Mouse (Mus musculus) stomach, postnatal 0 days (tissue): ENCODE data around the gene Nsmce4a. TPM values are rescaled to one million over a fixed set of nuclear protein-coding genes. Genes with fewer than 3 reads are reported as not detected.

Source experiments
- ATAC-seq: fragments of 200-750 bp; cut with Nextera tagmentation; 2 replicates; pipeline ENCODE4 v1.8.0; 2017; ENCODE audit not compliant: low FRiP score, low TSS enrichment
- DNase-seq: peaks from one replicate; pipeline ENCODE4 v3.0.0-alpha.2; 2016; ENCODE audit warnings: low spot score
- H3K27ac ChIP-seq: fragments of 300-500 bp; sonication (generic); replicated peaks from 2 replicates; pipeline ENCODE4 v1.5.1; 2014; ENCODE audit warnings: mild to moderate bottlenecking, control low read depth
- H3K27me3 ChIP-seq: fragments of 300-500 bp; sonication (generic); 2 replicates; pipeline ENCODE4 v1.6.1; 2014; ENCODE audit warnings: low read length; ENCODE audit not compliant: control insufficient read depth, insufficient read depth
- H3K36me3 ChIP-seq: fragments of 300-500 bp; sonication (generic); 2 replicates; pipeline ENCODE4 v1.6.1; 2014; ENCODE audit warnings: low read length, mixed read lengths; ENCODE audit not compliant: control insufficient read depth, insufficient read depth
- H3K4me1 ChIP-seq: fragments of 300-500 bp; sonication (generic); replicated peaks from 2 replicates; pipeline ENCODE4 v1.6.1; 2014; ENCODE audit warnings: antibody characterized with exemption; ENCODE audit not compliant: control insufficient read depth, insufficient read depth
- H3K4me2 ChIP-seq: fragments of 300-500 bp; sonication (generic); replicated peaks from 2 replicates; pipeline ENCODE4 v1.6.1; 2014; ENCODE audit warnings: low read depth, mild to moderate bottlenecking, control low read depth, moderate library complexity
- H3K4me3 ChIP-seq: fragments of 300-500 bp; sonication (generic); 2 replicates; pipeline ENCODE4 v1.5.1; 2014; ENCODE audit warnings: low read depth, low read length, control low read depth
- H3K9ac ChIP-seq: fragments of 300-500 bp; sonication (generic); 2 replicates; pipeline ENCODE4 v1.6.1; 2014; ENCODE audit warnings: mild to moderate bottlenecking, low read length, control low read depth, mixed read lengths
- H3K9me3 ChIP-seq: fragments of 300-500 bp; sonication (generic); 2 replicates; pipeline ENCODE4 v1.6.1; 2016; ENCODE audit warnings: low read length; ENCODE audit not compliant: control insufficient read depth
- CTCF ChIP-seq: IDR thresholded peaks from 2 replicates; pipeline ENCODE4 v1.5.1; 2016; ENCODE audit warnings: antibody characterized with exemption, low read depth, mild to moderate bottlenecking, moderate library complexity
- EP300 ChIP-seq: optimal IDR thresholded peaks from 2 replicates; pipeline ENCODE3; 2016; ENCODE audit warnings: antibody characterized with exemption
- WGBS: fragments of 180-500 bp; shearing (Covaris S2); extraction: QIAGEN DNeasy Blood & Tissue Kit; methylation state at CpG from one replicate; pipeline ENCODE4 v1.1.7; 2014; 5-methylcytosine and 5-hydroxymethylcytosine counted together
- polyA plus RNA-seq: library from polyadenylated mRNA; unstranded; fragments of >200 nt; fragmentation: Nextera tagmentation; extraction: Ambion mirVana; gene quantifications from 2 replicates; pipeline ENCODE4 v1.2.1, GENCODE M21; 2015

Gene Nsmce4a
- polyA plus RNA-seq, 1 experiment from 2014 or later, result 89.7 TPM

DNA sequence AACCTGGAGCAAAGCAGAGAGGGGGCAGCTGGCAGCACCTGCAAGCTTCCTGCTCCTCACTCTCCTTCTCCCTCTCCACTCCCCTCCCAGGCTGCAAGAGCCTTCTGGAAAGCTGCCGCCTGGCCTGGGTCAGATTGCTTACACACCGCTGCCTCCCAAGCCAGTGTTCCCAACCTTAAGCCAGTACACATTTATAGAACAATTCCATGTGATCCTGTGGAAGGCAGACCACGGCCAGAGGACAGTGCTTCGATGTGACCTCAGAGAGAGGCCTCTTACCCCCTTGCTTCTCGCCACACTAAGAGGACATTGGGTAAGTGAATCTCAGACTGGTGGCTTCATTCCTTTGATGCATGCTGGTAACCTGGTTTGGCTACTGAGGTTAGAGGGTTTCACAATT, 20.1 kb downstream of the Nsmce4a start:
- 55% methylated on average over 5 of the region's 5 CpGs for WGBS
- ATAC-seq (no peak), DNase-seq (no peak)

DNA sequence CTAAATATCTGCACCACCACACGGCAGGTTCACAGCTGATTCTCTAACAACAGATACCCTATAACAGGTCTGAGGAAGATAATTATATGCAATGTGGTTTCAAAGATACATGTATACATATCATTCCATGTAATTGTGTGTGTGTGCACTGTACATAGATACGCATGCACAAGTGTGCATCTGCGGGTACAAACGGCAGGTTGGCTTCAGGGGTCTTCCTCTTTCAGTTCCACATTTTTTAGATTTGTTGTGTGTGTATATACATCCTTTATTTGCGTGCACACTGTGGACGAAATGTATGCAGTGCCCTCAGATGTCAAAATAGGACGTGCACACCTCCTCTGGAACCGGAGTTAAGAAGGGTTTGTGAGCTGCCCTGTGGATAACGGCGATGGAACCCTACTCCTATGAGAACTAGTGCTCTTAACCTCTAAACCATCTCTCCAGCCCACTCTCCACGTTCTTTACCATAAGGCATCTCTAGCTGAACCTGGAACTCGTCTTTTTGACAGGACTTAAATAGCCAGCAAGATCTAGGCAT, 25.2 kb downstream of the Nsmce4a start:
- 77% methylated on average over 12 of the region's 12 CpGs for WGBS

More for the DNA sequence above, 20.1 kb downstream of the Nsmce4a start:
- Histone ChIP-seq H3K4me3 (no peak overlapping the region), H3K4me1 (no peaks in the 10 kb centered on the region), H3K9ac (no peak overlapping the region), H3K36me3 (no peaks in the 10 kb centered on the region), H3K27me3 (no peaks in the 10 kb centered on the region), H3K4me2 (no peak overlapping the region), H3K27ac (peak overlapping the region; percentile 40; the same call in 1 of the 2 replicates), H3K9me3 (0 out of 2 replicates have a peak, but pooled peaks cover 2% of the 10 kb centered on the region)
- TF ChIP-seq EP300, result no peak
- TF ChIP-seq CTCF, result no peak

DNA sequence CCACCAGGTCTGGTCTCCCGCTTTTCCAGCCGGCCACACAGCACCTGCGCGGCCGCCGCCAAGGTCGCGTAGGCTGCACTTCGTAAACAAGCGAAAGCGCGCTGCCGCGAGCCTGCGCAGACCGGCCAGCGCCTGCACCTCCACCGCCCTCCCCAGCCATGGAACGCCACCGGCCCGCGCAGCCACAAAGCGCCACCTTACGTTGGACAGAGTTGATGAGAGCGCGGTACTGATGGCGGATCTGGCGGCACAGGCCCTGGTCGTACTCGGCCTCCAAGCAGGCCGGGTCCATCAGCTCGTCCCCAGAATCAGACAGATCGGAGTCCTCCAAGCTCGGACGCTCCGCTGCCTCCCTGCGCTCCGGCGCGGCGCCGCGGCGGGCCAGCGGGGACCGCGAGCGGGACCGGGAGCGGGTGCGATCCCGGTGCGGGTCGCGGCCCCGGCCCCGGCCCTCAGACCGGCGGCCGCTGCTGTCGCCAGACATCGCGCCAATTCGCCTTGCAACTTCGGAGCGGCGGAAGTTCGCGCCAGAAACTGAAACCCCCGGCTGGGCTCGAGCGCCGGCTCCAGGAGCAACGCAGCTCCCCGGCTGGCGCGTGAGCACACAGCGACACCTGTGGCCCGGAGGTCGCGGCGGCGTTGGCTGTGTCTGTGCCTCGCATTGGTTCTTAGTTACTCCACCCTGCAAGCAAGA, 26.0 kb downstream of the Nsmce4a start:
- peak overlapping the region; percentile 98 for H3K4me3 ChIP-seq
- TF ChIP-seq CTCF, result peak; percentile 90
- no peak for TF ChIP-seq EP300
- H3K4me2 ChIP-seq, result peak overlapping the region; percentile 62
- 1% methylated on average over 81 of the region's 84 CpGs for WGBS
- H3K36me3 ChIP-seq, result 0 out of 2 replicates have a peak, but pooled peaks cover 5% of the 10 kb centered on the region
- DNase-seq, result peak; percentile 96
- H3K27ac ChIP-seq, result peak overlapping the region; percentile 100
- H3K4me1 ChIP-seq, result 0 out of 2 replicates have a peak, but pooled peaks cover 3% of the 10 kb centered on the region
- H3K27me3 ChIP-seq, result no peaks in the 10 kb centered on the region
- peak overlapping the region; percentile 99 for H3K9ac ChIP-seq
- ATAC-seq, result peak; percentile 94
- 0 out of 2 replicates have a peak, but pooled peaks cover 2% of the 10 kb centered on the region for H3K9me3 ChIP-seq

More for the DNA sequence above, 25.2 kb downstream of the Nsmce4a start:
- Histone ChIP-seq H3K9me3 (0 out of 2 replicates have a peak, but pooled peaks cover 2% of the 10 kb centered on the region), H3K27ac (peak overlapping the region; percentile 100; the same call in 1 of the 2 replicates), H3K4me2 (0 out of 2 replicates have a peak overlapping the region, but pooled peaks have one; percentile 28), H3K4me3 (no peak overlapping the region), H3K4me1 (0 out of 2 replicates have a peak, but pooled peaks cover 3% of the 10 kb centered on the region), H3K36me3 (0 out of 2 replicates have a peak, but pooled peaks cover under 1% of the 10 kb centered on the region), H3K9ac (peak overlapping the region; percentile 99; the same call in 1 of the 2 replicates), H3K27me3 (no peaks in the 10 kb centered on the region)
- no peak for ATAC-seq
- TF ChIP-seq CTCF (no peak), EP300 (no peak)
- no peak for DNase-seq

DNA sequence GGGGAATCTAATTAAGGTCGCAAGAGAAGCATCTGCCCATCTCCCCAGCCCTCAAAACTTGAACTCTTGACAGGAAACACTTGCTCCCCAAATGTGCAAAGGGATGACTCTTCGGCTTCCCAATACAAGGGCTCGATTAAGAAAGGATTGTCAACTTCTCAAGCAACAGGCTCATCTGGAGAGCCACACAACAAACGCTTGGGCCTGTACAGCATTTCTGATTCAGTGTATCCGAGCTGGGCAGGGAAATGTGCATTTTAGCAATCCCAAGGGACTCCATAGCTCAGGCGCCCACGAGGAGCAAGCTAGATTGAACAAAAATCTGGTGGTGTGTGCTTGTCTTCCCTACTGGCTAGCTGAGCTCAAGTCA, 26.5 kb downstream of the Nsmce4a start:
- TF ChIP-seq EP300 (no peak), CTCF (no peak)
- Histone ChIP-seq H3K9me3 (0 out of 2 replicates have a peak, but pooled peaks cover 2% of the 10 kb centered on the region), H3K4me1 (0 out of 2 replicates have a peak, but pooled peaks cover 3% of the 10 kb centered on the region), H3K9ac (peak overlapping the region; percentile 99), H3K27me3 (no peaks in the 10 kb centered on the region), H3K4me2 (peak overlapping the region; percentile 62), H3K4me3 (peak overlapping the region; percentile 98), H3K36me3 (0 out of 2 replicates have a peak, but pooled peaks cover 9% of the 10 kb centered on the region), H3K27ac (peak overlapping the region; percentile 100)
- 3% methylated on average over 7 of the region's 7 CpGs for WGBS
- ATAC-seq (no peak), DNase-seq (no peak)

DNA sequence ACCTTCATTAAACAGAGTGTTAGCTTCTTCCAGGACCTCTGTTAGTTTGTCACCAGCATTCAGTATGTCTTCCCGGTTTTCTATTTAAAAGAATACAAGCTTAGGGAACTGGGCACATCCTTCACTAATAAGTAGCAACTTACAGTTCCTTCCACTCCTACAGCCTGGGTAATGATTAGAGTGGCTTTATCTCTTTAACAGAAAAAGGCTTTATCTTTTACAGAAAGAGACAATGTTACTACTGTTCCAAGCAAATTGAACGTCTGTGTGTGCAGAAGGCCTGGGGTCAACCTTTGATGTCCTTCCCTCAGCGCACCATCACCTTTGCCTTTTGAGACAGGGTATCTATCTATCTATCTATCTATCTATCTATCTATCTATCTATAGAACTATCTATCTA, 27.0 kb downstream of the Nsmce4a start:
- Histone ChIP-seq H3K9me3 (0 out of 2 replicates have a peak, but pooled peaks cover 2% of the 10 kb centered on the region), H3K27me3 (no peaks in the 10 kb centered on the region), H3K4me2 (peak overlapping the region; percentile 62), H3K27ac (peak overlapping the region; percentile 100), H3K9ac (peak overlapping the region; percentile 99), H3K36me3 (0 out of 2 replicates have a peak, but pooled peaks cover 10% of the 10 kb centered on the region), H3K4me1 (0 out of 2 replicates have a peak, but pooled peaks cover 3% of the 10 kb centered on the region), H3K4me3 (peak overlapping the region; percentile 98)
- TF ChIP-seq CTCF, result no peak
- no peak for TF ChIP-seq EP300
- WGBS, result 48% methylated on average over 3 of the region's 3 CpGs
- DNase-seq, result no peak
- ATAC-seq, result no peak
